Comparison of ENCODE assay signal across 9 mouse cellular contexts in genomic region chr5:83440259-83440658, GRCm38 (mm10).
DNase-seq lines count a peak whose midpoint lies in the region; ATAC-seq lines count a peak whose summit lies in the region.
"Had no signal": no experiment of that assay in that cellular context is flagged by ENCODE, and none has a peak within 500 bp of the region (broad histone marks: within the 10 kb centered on the region; RNA-seq: fewer than 3 reads in every experiment).

No protein-coding gene starts in this region.

- WGBS in intestine, embryonic 14.5 days: 3% methylated on average over 3 of the region's 3 CpGs
- 5% methylated on average over 3 of the region's 3 CpGs for whole genome bisulfite sequencing in intestine, embryonic 16.5 days

- H3K4me3 ChIP-seq in intestine, embryonic 14.5 days (ENCODE audit: low read depth, low read length): no peak overlapping the region
- no peak overlapping the region for H3K4me3 ChIP-seq in intestine, embryonic 16.5 days (ENCODE audit: low read length)
- H3K4me3 ChIP-seq: megakaryocyte, embryonic 14.5 days had no signal

- DNase-seq in intestine, embryonic 14.5 days (ENCODE audit: low spot score): peak; percentile 65
- peak; percentile 30 for DNase-seq in MEL-GATA-1-ER (ENCODE audit: extremely low read depth, low read depth)
- DNase-seq in cerebellum, adult 9-11 months: peak; percentile 11
- DNase-seq in frontal cortex, adult 2 months (ENCODE audit: extremely low spot score in 1 of 2, low spot score in 1 of 2): peak; percentile 9 to 72
- peak; percentile 53 to 54 for DNase-seq in left cerebral cortex, postnatal 25 days (ENCODE audit: low spot score in 2 of 2)
- DNase-seq in retina, postnatal 7 days (ENCODE audit: low read depth, low spot score): peak; percentile 28
- no peak for DNase-seq in urinary bladder, postnatal 4 days (ENCODE audit: low spot score in 2 of 2)

- H3K4me1 ChIP-seq in intestine, embryonic 14.5 days (replicated peaks; ENCODE audit: control insufficient read depth, insufficient read depth, low read length): no peaks in the 10 kb centered on the region
- H3K4me1 ChIP-seq in intestine, embryonic 16.5 days (ENCODE audit: control insufficient read depth, insufficient read depth, low read length): no peaks in the 10 kb centered on the region
- H3K4me1 ChIP-seq: megakaryocyte, embryonic 14.5 days had no signal

- H3K36me3 ChIP-seq in intestine, embryonic 14.5 days (ENCODE audit: control insufficient read depth, insufficient read depth, low read length): no peaks in the 10 kb centered on the region
- no peaks in the 10 kb centered on the region for H3K36me3 ChIP-seq in intestine, embryonic 16.5 days (ENCODE audit: control insufficient read depth, insufficient read depth, low read length)

- intact Hi-C loops in left cerebral cortex, postnatal 25 days (cut with DNase I): no loop called here

- no peaks in the 10 kb centered on the region for H3K27me3 ChIP-seq in intestine, embryonic 14.5 days (replicated peaks; ENCODE audit: control insufficient read depth, insufficient read depth, low read length)
- no peaks in the 10 kb centered on the region for H3K27me3 ChIP-seq in intestine, embryonic 16.5 days (replicated peaks; ENCODE audit: control insufficient read depth, insufficient read depth, low read length)
- H3K27me3 ChIP-seq: megakaryocyte, embryonic 14.5 days had no signal

- H3K27ac ChIP-seq in intestine, embryonic 14.5 days (ENCODE audit: low read depth): no peak overlapping the region
- no peak overlapping the region for H3K27ac ChIP-seq in intestine, embryonic 16.5 days (ENCODE audit: low read length)

- no peak overlapping the region for H3K9ac ChIP-seq in intestine, embryonic 14.5 days (ENCODE audit: low read length)
- no peak overlapping the region for H3K9ac ChIP-seq in intestine, embryonic 16.5 days (ENCODE audit: low read depth, low read length)

- H3K4me2 ChIP-seq in intestine, embryonic 14.5 days (ENCODE audit: low read length): no peak overlapping the region
- no peak overlapping the region for H3K4me2 ChIP-seq in intestine, embryonic 16.5 days (ENCODE audit: low read depth, low read length)

- ATAC-seq in intestine, embryonic 14.5 days (replicated peaks; ENCODE audit: low FRiP score, low TSS enrichment, low read depth): no peak; the same call in 1 of the 2 replicates
- ATAC-seq in intestine, embryonic 16.5 days: no peak

- H3K9me3 ChIP-seq in intestine, embryonic 14.5 days (ENCODE audit: control insufficient read depth, low read length): no peaks in the 10 kb centered on the region
- no peaks in the 10 kb centered on the region for H3K9me3 ChIP-seq in intestine, embryonic 16.5 days (ENCODE audit: control insufficient read depth, low read length)
- H3K9me3 ChIP-seq: megakaryocyte, embryonic 14.5 days had no signal

Comparison
In these comparisons a context has a peak if more than half of its experiments do, and no peak if none do; other contexts are left out.
1. DNase-seq: peak in intestine, embryonic 14.5 days (single experiment), MEL-GATA-1-ER (single experiment), cerebellum, adult 9-11 months (single experiment), frontal cortex, adult 2 months (2 of 2), left cerebral cortex, postnatal 25 days (2 of 2) and retina, postnatal 7 days (single experiment); none in urinary bladder, postnatal 4 days (0 of 2).